Comparison of ENCODE assay signal across 27 mouse cellular contexts in genomic region chr2:167048223-167048622, GRCm38 (mm10). TPM values are rescaled to one million over a fixed set of nuclear protein-coding genes. Genes with fewer than 3 reads are reported as not detected.
DNase-seq lines count a peak whose midpoint lies in the region; ATAC-seq and TF ChIP-seq lines count a peak whose summit lies in the region.
"Had no signal": no experiment of that assay in that cellular context is flagged by ENCODE, and none has a peak within 500 bp of the region (broad histone marks: within the 10 kb centered on the region; RNA-seq: fewer than 3 reads in every experiment).

No protein-coding gene starts in this region.

- H3K36me3 ChIP-seq in heart, embryonic 15.5 days = peaks cover 62% of the 10 kb centered on the region
- H3K36me3 ChIP-seq in E14TG2a.4 (ENCODE audit: insufficient read depth, low read length) = peaks cover 92% of the 10 kb centered on the region
- H3K36me3 ChIP-seq in ES-Bruce4 (ENCODE audit: control insufficient read depth, insufficient read depth, low read length, poor library complexity, severe bottlenecking) = peaks cover 12% of the 10 kb centered on the region

- H3K9ac ChIP-seq in heart, embryonic 15.5 days = no peak overlapping the region
- peak overlapping the region; percentile 20; the same call in 1 of the 2 replicates for H3K9ac ChIP-seq in ES-Bruce4 (ENCODE audit: low read depth, poor library complexity, severe bottlenecking)
- H3K9ac ChIP-seq: embryonic facial prominence, embryonic 12.5 days; kidney, embryonic 15.5 days; limb, embryonic 12.5 days; liver, embryonic 12.5 days; lung, embryonic 14.5 days; midbrain, embryonic 15.5 days had no signal

- TF ChIP-seq POLR2A in ES-Bruce4 (IDR thresholded peaks at IDR 0.05; ENCODE audit: insufficient read depth, low read length) = no peak

- TF ChIP-seq EP300 in ES-Bruce4 (IDR thresholded peaks at IDR 0.05; ENCODE audit: insufficient read depth, low read depth, low read length) = no peak

- H3K4me1 ChIP-seq in heart, embryonic 15.5 days (replicated peaks) = peaks cover 13% of the 10 kb centered on the region
- H3K4me1 ChIP-seq in E14TG2a.4 (replicated peaks; ENCODE audit: low read depth, low read length) (peaks cover 57% of the 10 kb centered on the region), ES-Bruce4 (ENCODE audit: control insufficient read depth, insufficient read depth, low read length) (peaks cover 2% of the 10 kb centered on the region)
- H3K4me1 ChIP-seq: embryonic facial prominence, embryonic 12.5 days; limb, embryonic 12.5 days had no signal

- H3K27ac ChIP-seq in heart, embryonic 15.5 days = peak overlapping the region; percentile 79
- no peak overlapping the region; the same call in 1 of the 2 replicates for H3K27ac ChIP-seq in ES-Bruce4 (ENCODE audit: insufficient read depth, low read length)
- H3K27ac ChIP-seq: embryonic facial prominence, embryonic 12.5 days; hindbrain, embryonic 10.5 days; kidney, embryonic 15.5 days; limb, embryonic 12.5 days; liver, embryonic 12.5 days; midbrain, embryonic 15.5 days had no signal

- no peaks in the 10 kb centered on the region for H3K27me3 ChIP-seq in heart, embryonic 15.5 days
- H3K27me3 ChIP-seq in E14TG2a.4 (ENCODE audit: insufficient read depth, low read length) (no peaks in the 10 kb centered on the region), ES-Bruce4 (ENCODE audit: control insufficient read depth, insufficient read depth, low read length, poor library complexity, severe bottlenecking) (no peaks in the 10 kb centered on the region)
- H3K27me3 ChIP-seq: embryonic facial prominence, embryonic 12.5 days; kidney, embryonic 15.5 days; limb, embryonic 12.5 days; liver, embryonic 12.5 days; midbrain, embryonic 15.5 days; Patski had no signal

- no peak for TF ChIP-seq CTCF in E14TG2a.4 (conservative IDR thresholded peaks at IDR 0.05; ENCODE audit: low read length)
- no peak for TF ChIP-seq CTCF in ES-Bruce4 (IDR thresholded peaks at IDR 0.05; ENCODE audit: low read depth, low read length)

- no peak overlapping the region for H3K4me3 ChIP-seq in heart, embryonic 15.5 days
- H3K4me3 ChIP-seq in E14TG2a.4 (replicated peaks; ENCODE audit: low read length) (peak overlapping the region; percentile 56), ES-Bruce4 (ENCODE audit: low read depth, low read length) (peak overlapping the region; percentile 38)
- H3K4me3 ChIP-seq: embryonic facial prominence, embryonic 12.5 days; hindbrain, embryonic 10.5 days; kidney, embryonic 15.5 days; limb, embryonic 12.5 days; liver, embryonic 12.5 days; midbrain, embryonic 15.5 days had no signal

- no peak overlapping the region for H3K4me2 ChIP-seq in heart, embryonic 15.5 days
- H3K4me2 ChIP-seq: embryonic facial prominence, embryonic 12.5 days; kidney, embryonic 15.5 days; limb, embryonic 12.5 days; liver, embryonic 12.5 days; lung, embryonic 14.5 days; midbrain, embryonic 15.5 days had no signal

- H3K9me3 ChIP-seq in heart, embryonic 15.5 days (replicated peaks) = no peaks in the 10 kb centered on the region
- H3K9me3 ChIP-seq in E14TG2a.4 (ENCODE audit: low read length) = no peaks in the 10 kb centered on the region
- H3K9me3 ChIP-seq in ES-Bruce4 (replicated peaks; ENCODE audit: control insufficient read depth, insufficient read depth, low read length, poor library complexity, severe bottlenecking) = no peaks in the 10 kb centered on the region
- H3K9me3 ChIP-seq: embryonic facial prominence, embryonic 12.5 days; hindbrain, embryonic 10.5 days; kidney, embryonic 15.5 days; limb, embryonic 12.5 days; liver, embryonic 12.5 days; midbrain, embryonic 15.5 days had no signal

- ATAC-seq in heart, embryonic 15.5 days (replicated peaks; ENCODE audit: insufficient number of reproducible peaks, insufficient read depth, low FRiP score, low read depth) = no peak
- ATAC-seq: activated CD4-positive, CD25-positive, alpha-beta regulatory T cell, adult 4 months; hindbrain, embryonic 16.5 days; liver, embryonic 12.5 days; midbrain, embryonic 15.5 days; Patski had no signal

- no peak for DNase-seq in heart, adult 11 months
- peak; percentile 60 for DNase-seq in gonadal fat pad, adult 2 months (ENCODE audit: low read depth)
- no peak for DNase-seq in thymus, postnatal 36 days
- DNase-seq in lung, adult 18-20 months = no peak
- no peak for DNase-seq in Muller cell, postnatal 12 days (ENCODE audit: inconsistent ontology term)
- DNase-seq: adrenal gland, adult 8-10 months; cerebellum, adult 2 months; cerebellum, postnatal 25 days; gastrocnemius, postnatal 36 days; kidney, adult 11 months; kidney, postnatal 36 days; layer of hippocampus, postnatal 36 days; lung, embryonic 14.5 days; right cerebral cortex, postnatal 4 days; thymus, postnatal 14 days had no signal

- 83% methylated on average over 10 of the region's 10 CpGs for WGBS in heart, embryonic 15.5 days

RNA-seq across cellular contexts. Expression of gene Znfx1, which starts 14.6 kb away (rescaled TPM):
- 6.2 and 8.3 TPM in 2 replicates for polyA plus RNA-seq in heart, embryonic 15.5 days (2015; fragmentation: Nextera tagmentation; extraction: Ambion mirVana)
- 11.4 and 12.1 TPM in 2 replicates for polyA plus RNA-seq in ES-Bruce4 (2011; ENCODE audit: insufficient read depth, insufficient read length, low read depth, missing spikeins)
- polyA plus RNA-seq in gonadal fat pad, adult 2 months (2012; rRNA removed) = 58.5 and 59.8 TPM in 2 replicates

RNA-seq across cellular contexts. Expression of gene Ddx27, which starts 33.2 kb away (rescaled TPM):
- 24.2 and 31.0 TPM in 2 replicates for polyA plus RNA-seq in heart, embryonic 15.5 days (2015; fragmentation: Nextera tagmentation; extraction: Ambion mirVana)
- polyA plus RNA-seq in ES-Bruce4 (2011; ENCODE audit: insufficient read depth, insufficient read length, low read depth, missing spikeins) = 72.1 and 75.7 TPM in 2 replicates
- polyA plus RNA-seq in gonadal fat pad, adult 2 months (2012; rRNA removed) = 23.5 and 26.0 TPM in 2 replicates

RNA-seq across cellular contexts. Expression of gene Stau1, which starts 52.1 kb away (rescaled TPM):
- 50.9 and 57.6 TPM in 2 replicates for polyA plus RNA-seq in heart, embryonic 15.5 days (2015; fragmentation: Nextera tagmentation; extraction: Ambion mirVana)
- 50.1 and 55.4 TPM in 2 replicates for polyA plus RNA-seq in ES-Bruce4 (2011; ENCODE audit: insufficient read depth, insufficient read length, low read depth, missing spikeins)
- 38.5 and 61.2 TPM in 2 replicates for polyA plus RNA-seq in gonadal fat pad, adult 2 months (2012; rRNA removed)
